Mouse (Mus musculus): ENCODE data around the gene Nxf1. TPM values are rescaled to one million over a fixed set of nuclear protein-coding genes. Genes with fewer than 3 reads are reported as not detected.
A peak's percentile ranks its signal among the peaks of the same experiment; 100 is the strongest.

Nxf1 gene
- total and polyA plus RNA-seq, 3 experiments = 122 to 296 (median 231) TPM

- no peak for TF ChIP-seq ZMIZ1 (IDR thresholded peaks at IDR 0.05; ENCODE audit: low read depth, low read length)
- 0 out of 2 replicates have a peak, but pooled peaks have one; percentile 21 for TF ChIP-seq NELFE (IDR thresholded peaks at IDR 0.05; ENCODE audit: low read depth, low read length)
- TF ChIP-seq TBP (IDR thresholded peaks at IDR 0.05; ENCODE audit: low read depth, low read length) = no peak
- no peak for TF ChIP-seq POLR2AphosphoS5 (IDR thresholded peaks at IDR 0.05; ENCODE audit: borderline replicate concordance, low read depth, low read length)
- TF ChIP-seq EP300 (IDR thresholded peaks at IDR 0.05; ENCODE audit: low read depth in 1 of 2, low read length in 2 of 2) = peak; percentile 87 to 91
- TF ChIP-seq RAD21 (IDR thresholded peaks at IDR 0.05; ENCODE audit: low read depth, low read length) = no peak
- TF ChIP-seq MEF2A (IDR thresholded peaks at IDR 0.05; ENCODE audit: extremely low read depth, insufficient replicate concordance, low read depth, low read length, poor library complexity, severe bottlenecking) = no peak
- 0 out of 2 replicates have a peak, but pooled peaks have one; percentile 16 for TF ChIP-seq ELF1 (IDR thresholded peaks at IDR 0.05; ENCODE audit: low read depth, low read length)
- no peak for TF ChIP-seq NRF1 (IDR thresholded peaks at IDR 0.05; ENCODE audit: insufficient read depth, low read depth, low read length, poor library complexity, severe bottlenecking)
- TF ChIP-seq TAL1 (IDR thresholded peaks at IDR 0.05; ENCODE audit: low read length) = peak; percentile 99
- peak; percentile 33; the same call in 1 of the 2 replicates for TF ChIP-seq HCFC1 (IDR thresholded peaks at IDR 0.05; ENCODE audit: low read depth, low read length)
- no peak for TF ChIP-seq JUND (IDR thresholded peaks at IDR 0.05; ENCODE audit: low read depth, low read length)
- no peak for TF ChIP-seq MXI1 (IDR thresholded peaks at IDR 0.05; ENCODE audit: low read depth, low read length)
- TF ChIP-seq CHD2 (IDR thresholded peaks at IDR 0.05; ENCODE audit: low read length) = no peak
- TF ChIP-seq SMC3 (IDR thresholded peaks at IDR 0.05; ENCODE audit: low read depth, low read length) = no peak
- TF ChIP-seq ZKSCAN1 (IDR thresholded peaks at IDR 0.05; ENCODE audit: low read depth, low read length) = no peak
- no peak for TF ChIP-seq BHLHE40 (IDR thresholded peaks at IDR 0.05; ENCODE audit: borderline replicate concordance, low read depth, low read length)
- TF ChIP-seq GATA1 (IDR thresholded peaks at IDR 0.05; ENCODE audit: low read depth, low read length) = peak; percentile 98
- peak; percentile 3 to 53 (median 29); a peak in 3 of 6 replicates for TF ChIP-seq CTCF (IDR thresholded peaks at IDR 0.05 in 2 of 3, conservative IDR thresholded peaks at IDR 0.05 in 1 of 3; ENCODE audit: control insufficient read depth in 1 of 3, insufficient read depth in 1 of 3, low read depth in 2 of 3, low read length in 3 of 3, poor library complexity in 1 of 3, severe bottlenecking in 1 of 3)
- no peak for TF ChIP-seq ZNF384 (IDR thresholded peaks at IDR 0.05; ENCODE audit: low read depth, low read length)
- TF ChIP-seq KAT2A (conservative IDR thresholded peaks at IDR 0.05; ENCODE audit: low read depth, low read length) = no peak; the same call in 1 of the 2 replicates
These were observed 42.0 kb upstream of the Nxf1 start (continued) for GRCm38 (mm10) chr19:8714653-8715481.

Data from MEL (cell line).